Mouse (Mus musculus) heart, adult 9 months (tissue): Measurements from ENCODE around the gene Snrpb2.

Experiments
- DNase-seq, 2 experiments: peaks; one replicate each; pipeline ENCODE4 v3.0.0; 2022; ENCODE audit warnings: low spot score in 2 of 2

Gene Snrpb2

GRCm38 (mm10) chr2:143062812-143063792 is at the start of gene Snrpb2:
Snrpb2 (plus strand) TSS chr2:143063039.
- peak; percentile 79 to 88 for DNase-seq

GRCm38 (mm10) chr2:143013057-143013456 is 49.8 kb upstream of the Snrpb2 start:
- DNase-seq: peak in 1 of 2 experiments; percentile 2

- no peak for DNase-seq
Observed at GRCm38 (mm10) chr2:143018084-143018483, 44.8 kb upstream of the Snrpb2 start.

GRCm38 (mm10) chr2:143018591-143019130 is 44.2 kb upstream of the Snrpb2 start:
- no peak for DNase-seq

- no peak for DNase-seq
Observed at GRCm38 (mm10) chr2:143019727-143020126, 43.1 kb upstream of the Snrpb2 start.

GRCm38 (mm10) chr2:143023331-143023730 is 39.5 kb upstream of the Snrpb2 start:
- no peak for DNase-seq

- DNase-seq: no peak
Observed at GRCm38 (mm10) chr2:143024226-143024625, 38.6 kb upstream of the Snrpb2 start.

GRCm38 (mm10) chr2:143031283-143031682 is 31.6 kb upstream of the Snrpb2 start:
- no peak for DNase-seq

- DNase-seq: no peak
Observed at GRCm38 (mm10) chr2:143032378-143033255, 30.2 kb upstream of the Snrpb2 start.

GRCm38 (mm10) chr2:143034350-143035085 is 28.3 kb upstream of the Snrpb2 start:
- no peak for DNase-seq

- DNase-seq: peak; percentile 15 to 20
Observed at GRCm38 (mm10) chr2:143035086-143035593, 27.7 kb upstream of the Snrpb2 start.

GRCm38 (mm10) chr2:143041596-143041995 is 21.2 kb upstream of the Snrpb2 start:
- DNase-seq: no peak

GRCm38 (mm10) chr2:143055251-143055650 is 7.6 kb upstream of the Snrpb2 start:
- DNase-seq: no peak

- DNase-seq: no peak
Observed at GRCm38 (mm10) chr2:143056736-143057135, 6.1 kb upstream of the Snrpb2 start.

GRCm38 (mm10) chr2:143062432-143062811 is 417 bp upstream of the Snrpb2 start:
- DNase-seq: no peak

GRCm38 (mm10) chr2:143065914-143066313 is 3.1 kb downstream of the Snrpb2 start:
- no peak for DNase-seq

GRCm38 (mm10) chr2:143078198-143078851 is 15.5 kb downstream of the Snrpb2 start, which contains the start of gene Otor:
Otor (plus strand) TSS chr2:143078473.
- DNase-seq: no peak

- DNase-seq: peak; percentile 19 to 50
Observed at GRCm38 (mm10) chr2:143081693-143082092, 18.9 kb downstream of the Snrpb2 start.

GRCm38 (mm10) chr2:143084852-143085397 is 22.1 kb downstream of the Snrpb2 start:
- no peak for DNase-seq

GRCm38 (mm10) chr2:143089866-143090265 is 27.0 kb downstream of the Snrpb2 start:
- DNase-seq: no peak
